29 mouse cellular contexts compared by ENCODE assay signal in the genomic region with DNA sequence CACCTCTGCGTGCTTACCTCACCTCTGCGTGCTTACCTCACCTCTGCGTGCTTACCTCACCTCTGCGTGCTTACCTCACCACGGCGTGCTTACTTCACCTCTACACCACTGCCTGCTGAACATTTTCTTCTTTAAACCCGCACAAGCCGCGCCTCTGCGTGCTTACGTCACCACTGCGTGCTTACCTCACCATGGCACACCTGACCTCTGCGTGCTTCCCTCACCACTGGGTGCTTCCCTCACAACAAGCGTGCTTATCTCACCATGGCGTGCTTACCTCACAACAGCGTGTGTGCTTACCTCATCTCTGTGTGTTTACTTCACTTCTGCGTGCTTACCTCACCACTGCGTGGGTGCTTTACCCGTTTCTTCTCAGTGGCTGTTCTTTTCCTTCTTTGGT.
DNase-seq lines count a peak whose midpoint lies in the region; ATAC-seq and TF ChIP-seq lines count a peak whose summit lies in the region.
"Had no signal": no experiment of that assay in that cellular context is flagged by ENCODE, and none has a peak within 500 bp of the region (broad histone marks: within the 10 kb centered on the region; RNA-seq: fewer than 3 reads in every experiment).

No protein-coding gene starts in this region.

- no peak for DNase-seq in midbrain, postnatal 0 days (ENCODE audit: low spot score)
- DNase-seq in ES-CJ7 (ENCODE audit: low read depth, low spot score) (peak; percentile 12), WW6 (ENCODE audit: low read depth, low spot score) (peak; percentile 13)
- DNase-seq in kidney, adult 11 months = no peak
- DNase-seq in adrenal gland, adult 18-20 months (ENCODE audit: low spot score in 2 of 2) = no peak
- DNase-seq: adrenal gland, adult 2 months; adrenal gland, postnatal 14 days; cerebellum, adult 11 months; cerebellum, adult 2 months; cerebellum, adult 9-11 months; cerebellum, postnatal 25 days; forebrain, postnatal 0 days; gastrocnemius, adult 2 months; gastrocnemius, postnatal 14 days; heart, adult 11 months; heart, postnatal 10 days; heart, postnatal 36 days had no signal

- H3K4me1 ChIP-seq in midbrain, embryonic 16.5 days (ENCODE audit: control insufficient read depth, insufficient read depth, low read length) = peaks cover 13% of the 10 kb centered on the region
- H3K4me1 ChIP-seq in midbrain, postnatal 0 days (ENCODE audit: insufficient read depth, low read length) = no peaks in the 10 kb centered on the region
- H3K4me1 ChIP-seq: embryonic facial prominence, embryonic 12.5 days; embryonic facial prominence, embryonic 15.5 days; heart, embryonic 12.5 days; heart, embryonic 15.5 days; hindbrain, embryonic 10.5 days; hindbrain, embryonic 13.5 days had no signal

- 97% methylated on average over 19 of the region's 19 CpGs for WGBS in midbrain, embryonic 16.5 days
- WGBS in midbrain, postnatal 0 days = 94% methylated on average over 19 of the region's 19 CpGs

- no peak overlapping the region for H3K9ac ChIP-seq in midbrain, embryonic 16.5 days (ENCODE audit: low read depth, low read length)
- no peak overlapping the region for H3K9ac ChIP-seq in midbrain, postnatal 0 days (replicated peaks; ENCODE audit: low read length, poor library complexity, severe bottlenecking)
- H3K9ac ChIP-seq: embryonic facial prominence, embryonic 12.5 days; embryonic facial prominence, embryonic 15.5 days; forebrain, postnatal 0 days; heart, embryonic 12.5 days; heart, embryonic 15.5 days; hindbrain, embryonic 13.5 days had no signal

- no peak overlapping the region for H3K4me2 ChIP-seq in midbrain, embryonic 16.5 days (ENCODE audit: low read length)
- no peak overlapping the region for H3K4me2 ChIP-seq in midbrain, postnatal 0 days (ENCODE audit: low read depth, low read length, poor library complexity, severe bottlenecking)
- H3K4me2 ChIP-seq: embryonic facial prominence, embryonic 12.5 days; embryonic facial prominence, embryonic 15.5 days; heart, embryonic 12.5 days; heart, embryonic 15.5 days; hindbrain, embryonic 13.5 days had no signal

- 0 out of 2 replicates have a peak, but pooled peaks have one; percentile 64 for ATAC-seq in midbrain, embryonic 16.5 days
- no peak for ATAC-seq in midbrain, postnatal 0 days (ENCODE audit: low FRiP score)
- ATAC-seq: CD4-positive, CD25-positive, alpha-beta regulatory T cell, adult 4 months; forebrain, embryonic 14.5 days; forebrain, postnatal 0 days; hindbrain, embryonic 16.5 days; Patski had no signal

- H3K9me3 ChIP-seq in midbrain, embryonic 16.5 days (replicated peaks; ENCODE audit: control insufficient read depth, low read length, poor library complexity, severe bottlenecking) = no peaks in the 10 kb centered on the region
- no peaks in the 10 kb centered on the region for H3K9me3 ChIP-seq in midbrain, postnatal 0 days (ENCODE audit: low read length)
- H3K9me3 ChIP-seq: embryonic facial prominence, embryonic 12.5 days; embryonic facial prominence, embryonic 15.5 days; G1E; heart, embryonic 12.5 days; heart, embryonic 15.5 days; hindbrain, embryonic 10.5 days; hindbrain, embryonic 13.5 days had no signal

- H3K36me3 ChIP-seq in midbrain, embryonic 16.5 days (ENCODE audit: control insufficient read depth, insufficient read depth, low read length) = no peaks in the 10 kb centered on the region
- H3K36me3 ChIP-seq in midbrain, postnatal 0 days (ENCODE audit: insufficient read depth, low read length) = no peaks in the 10 kb centered on the region
- H3K36me3 ChIP-seq: embryonic facial prominence, embryonic 12.5 days; embryonic facial prominence, embryonic 15.5 days; G1E; heart, embryonic 12.5 days; heart, embryonic 15.5 days; hindbrain, embryonic 10.5 days; hindbrain, embryonic 13.5 days had no signal

- no peaks in the 10 kb centered on the region for H3K27me3 ChIP-seq in midbrain, embryonic 16.5 days (ENCODE audit: control insufficient read depth, insufficient read depth, low read depth, low read length)
- H3K27me3 ChIP-seq in midbrain, postnatal 0 days (ENCODE audit: insufficient read depth, low read length) = no peaks in the 10 kb centered on the region
- H3K27me3 ChIP-seq: embryonic facial prominence, embryonic 12.5 days; embryonic facial prominence, embryonic 15.5 days; heart, embryonic 12.5 days; heart, embryonic 15.5 days; hindbrain, embryonic 13.5 days had no signal

- H3K4me3 ChIP-seq in midbrain, embryonic 16.5 days (ENCODE audit: low read depth, low read length) = no peak overlapping the region
- H3K4me3 ChIP-seq in midbrain, postnatal 0 days (ENCODE audit: low read depth, low read length) = no peak overlapping the region
- H3K4me3 ChIP-seq: embryonic facial prominence, embryonic 12.5 days; embryonic facial prominence, embryonic 15.5 days; heart, embryonic 12.5 days; heart, embryonic 15.5 days; hindbrain, embryonic 10.5 days; hindbrain, embryonic 13.5 days had no signal

- TF ChIP-seq CTCF in midbrain, postnatal 0 days (IDR thresholded peaks at IDR 0.05) = no peak

- H3K27ac ChIP-seq in midbrain, embryonic 16.5 days (ENCODE audit: low read length) = no peak overlapping the region
- H3K27ac ChIP-seq in midbrain, postnatal 0 days (ENCODE audit: low read depth, low read length) = no peak overlapping the region
- H3K27ac ChIP-seq: embryonic facial prominence, embryonic 12.5 days; embryonic facial prominence, embryonic 15.5 days; gastrocnemius, adult 2 months; heart, embryonic 15.5 days; hindbrain, embryonic 10.5 days; hindbrain, embryonic 13.5 days had no signal

Comparison
In these comparisons a context has a peak if more than half of its experiments do, and no peak if none do; other contexts are left out.
1. DNase-seq: peak in ES-CJ7 (single experiment) and WW6 (single experiment); none in midbrain, postnatal 0 days (single experiment), kidney, adult 11 months (single experiment) and adrenal gland, adult 18-20 months (0 of 2).